17 mouse cellular contexts compared by ENCODE assay signal in the genomic region with DNA sequence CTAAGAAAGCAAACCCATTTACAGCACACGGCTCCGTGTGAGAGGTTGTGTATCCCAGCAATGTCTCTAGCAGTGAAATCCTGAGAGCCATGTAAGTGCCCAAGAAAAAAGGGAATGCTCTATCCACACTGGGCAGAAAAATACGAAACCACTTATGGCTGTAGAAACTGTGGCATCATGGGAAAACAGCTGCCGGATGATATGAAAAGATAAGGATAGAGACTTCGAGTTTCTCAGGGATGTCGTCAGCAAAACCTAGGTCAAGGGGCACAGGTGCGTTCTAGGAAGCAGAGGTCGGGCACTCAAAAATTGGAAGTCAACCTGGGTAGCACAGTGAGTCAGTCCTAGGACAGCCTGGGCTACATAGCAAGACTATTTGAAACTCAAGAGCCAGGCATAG. TPM values are rescaled to one million over a fixed set of nuclear protein-coding genes. Genes with fewer than 3 reads are reported as not detected.
A peak's percentile ranks its signal among the peaks of the same experiment; 100 is the strongest.
DNase-seq lines count a peak whose midpoint lies in the region; ATAC-seq and TF ChIP-seq lines count a peak whose summit lies in the region.
"Had no signal": no experiment of that assay in that cellular context is flagged by ENCODE, and none has a peak within 500 bp of the region (broad histone marks: within the 10 kb centered on the region; RNA-seq: fewer than 3 reads in every experiment).

No protein-coding gene starts in this region.

- peaks cover 39% of the 10 kb centered on the region for H3K4me1 ChIP-seq in heart, postnatal 0 days (ENCODE audit: control insufficient read depth, insufficient read depth)
- H3K4me1 ChIP-seq in brown adipose tissue, adult 24 weeks (ENCODE audit: control insufficient read depth, insufficient read depth, insufficient read length, low read length) = no peaks in the 10 kb centered on the region
- peaks cover 19% of the 10 kb centered on the region for H3K4me1 ChIP-seq in embryonic fibroblast, embryonic 13.5 days (ENCODE audit: control insufficient read depth, insufficient read depth, low read length)
- peaks cover 67% of the 10 kb centered on the region for H3K4me1 ChIP-seq in liver, embryonic 15.5 days (replicated peaks)

- H3K9me3 ChIP-seq in heart, postnatal 0 days (replicated peaks; ENCODE audit: control insufficient read depth, low read length) = no peaks in the 10 kb centered on the region
- H3K9me3 ChIP-seq in liver, embryonic 15.5 days (replicated peaks) = no peaks in the 10 kb centered on the region
- H3K9me3 ChIP-seq: forebrain, embryonic 15.5 days; midbrain, embryonic 10.5 days had no signal

- no peaks in the 10 kb centered on the region for H3K36me3 ChIP-seq in heart, postnatal 0 days (replicated peaks; ENCODE audit: control insufficient read depth, insufficient read depth, low read length)
- peaks cover 2% of the 10 kb centered on the region; the same call in 1 of the 2 replicates for H3K36me3 ChIP-seq in liver, embryonic 15.5 days (replicated peaks)
- H3K36me3 ChIP-seq: forebrain, embryonic 15.5 days; midbrain, embryonic 10.5 days had no signal

- no peak for TF ChIP-seq EP300 in heart, postnatal 0 days (IDR thresholded peaks at IDR 0.05; ENCODE audit: low read depth)

- no peak for ATAC-seq in heart, postnatal 0 days (ENCODE audit: insufficient read depth, low read depth)
- ATAC-seq in liver, embryonic 15.5 days (ENCODE audit: insufficient read depth) = no peak
- no peak for ATAC-seq in activated CD4-positive, CD25-positive, alpha-beta regulatory T cell, adult 4 months
- ATAC-seq: forebrain, embryonic 15.5 days had no signal

- no peaks in the 10 kb centered on the region for H3K27me3 ChIP-seq in heart, postnatal 0 days (ENCODE audit: control insufficient read depth, insufficient read depth, low read length)
- peaks cover 12% of the 10 kb centered on the region for H3K27me3 ChIP-seq in liver, embryonic 15.5 days
- H3K27me3 ChIP-seq: forebrain, embryonic 15.5 days had no signal

- no peak overlapping the region; the same call in 1 of the 2 replicates for H3K9ac ChIP-seq in heart, postnatal 0 days (replicated peaks; ENCODE audit: low read depth, low read length)
- H3K9ac ChIP-seq in liver, embryonic 15.5 days = no peak overlapping the region
- H3K9ac ChIP-seq: forebrain, embryonic 15.5 days; hindbrain, embryonic 14.5 days had no signal

- TF ChIP-seq CTCF in heart, postnatal 0 days (IDR thresholded peaks at IDR 0.05; ENCODE audit: low read depth) = no peak
- TF ChIP-seq CTCF in embryonic fibroblast, embryonic 13.5 days (IDR thresholded peaks at IDR 0.05; ENCODE audit: borderline replicate concordance, insufficient read depth, low read length) = no peak

- intact Hi-C loops in heart, postnatal 36 days (cut with DNase I) = loop anchor here (5.0 kb wide), 1 partner anchor 132 kb away; no protein-coding TSS in a partner anchor

- no peak overlapping the region for H3K4me3 ChIP-seq in heart, postnatal 0 days (ENCODE audit: low read depth, low read length)
- H3K4me3 ChIP-seq in brown adipose tissue, adult 24 weeks (ENCODE audit: insufficient read depth, low read depth, low read length) = no peak overlapping the region
- H3K4me3 ChIP-seq in embryonic fibroblast, embryonic 13.5 days (ENCODE audit: insufficient read depth, low read length) = no peak overlapping the region
- no peak overlapping the region for H3K4me3 ChIP-seq in liver, embryonic 15.5 days (replicated peaks)
- H3K4me3 ChIP-seq: forebrain, embryonic 15.5 days; midbrain, embryonic 10.5 days had no signal

- peak overlapping the region; percentile 78; the same call in 1 of the 2 replicates for H3K4me2 ChIP-seq in heart, postnatal 0 days (ENCODE audit: low read depth, low read length)
- H3K4me2 ChIP-seq in liver, embryonic 15.5 days = peak overlapping the region; percentile 84

- 61% methylated on average over 8 of the region's 8 CpGs for WGBS in heart, postnatal 0 days
- WGBS in liver, embryonic 15.5 days (ENCODE audit: insufficient replicate concordance) = 51% methylated on average over 8 of the region's 8 CpGs

- no peak for TF ChIP-seq POLR2A in embryonic fibroblast, embryonic 13.5 days (IDR thresholded peaks at IDR 0.05; ENCODE audit: low read depth, low read length)

- peak overlapping the region; percentile 92 for H3K27ac ChIP-seq in heart, postnatal 0 days (ENCODE audit: low read depth)
- H3K27ac ChIP-seq in brown adipose tissue, adult 24 weeks (replicated peaks; ENCODE audit: low read depth, low read length) = peak overlapping the region; percentile 92
- H3K27ac ChIP-seq in embryonic fibroblast, embryonic 13.5 days (ENCODE audit: insufficient read depth, low read length) = peak overlapping the region; percentile 49; the same call in 1 of the 2 replicates
- peak overlapping the region; percentile 100 for H3K27ac ChIP-seq in liver, embryonic 15.5 days (replicated peaks)
- H3K27ac ChIP-seq: forebrain, embryonic 15.5 days; hindbrain, embryonic 14.5 days; midbrain, embryonic 10.5 days had no signal

- DNase-seq in heart, postnatal 0 days (ENCODE audit: low spot score) = no peak
- DNase-seq in heart, postnatal 36 days = no peak
- DNase-seq in left cerebral cortex, adult 9 months (ENCODE audit: low spot score in 2 of 2) = no peak
- DNase-seq: cerebellum, adult 11 months; gastrocnemius, postnatal 25 days; thymus, postnatal 36 days had no signal

RNA-seq across cellular contexts. Expression of gene Ormdl3, which starts 2.1 kb away (rescaled TPM):
- 36.1 and 44.8 TPM in 2 replicates for total RNA-seq in heart, postnatal 0 days (2014; rRNA removed; ENCODE audit: low replicate concordance)
- polyA plus RNA-seq in heart, postnatal 0 days (2015; fragmentation: Nextera tagmentation; extraction: Ambion mirVana) = 49.4 and 50.2 TPM in 2 replicates
- total RNA-seq in heart, postnatal 36 days (2021) = 10 to 100 TPM; 39.3 to 40.4 TPM
- polyA plus RNA-seq in brown adipose tissue, adult 24 weeks (2012; ENCODE audit: insufficient read depth, insufficient read length, missing spikeins) = 276 and 329 TPM in 2 replicates
- 47.7 and 51.9 TPM in 2 replicates for polyA plus RNA-seq in embryonic fibroblast, embryonic 13.5 days (2011; ENCODE audit: insufficient read length, low read depth, missing spikeins)
- 40.6 and 45.4 TPM in 2 replicates for polyA plus RNA-seq in liver, embryonic 15.5 days (2015; fragmentation: Nextera tagmentation; extraction: Ambion mirVana)
- 10 to 100 TPM; 15.8 to 37.6 TPM for polyA plus RNA-seq in activated CD4-positive, CD25-positive, alpha-beta regulatory T cell, adult 4 months (2017; shearing (Covaris generic))

RNA-seq across cellular contexts. Expression of gene Lrrc3c, which starts 8.8 kb away (rescaled TPM):
- not detected in 2 replicates for total RNA-seq in heart, postnatal 0 days (2014; rRNA removed; ENCODE audit: low replicate concordance)
- not detected in 2 replicates for polyA plus RNA-seq in heart, postnatal 0 days (2015; fragmentation: Nextera tagmentation; extraction: Ambion mirVana)
- not detected for total RNA-seq in heart, postnatal 36 days (2021)
- polyA plus RNA-seq in brown adipose tissue, adult 24 weeks (2012; ENCODE audit: insufficient read depth, insufficient read length, missing spikeins) = not detected in 2 replicates
- not detected in 2 replicates for polyA plus RNA-seq in embryonic fibroblast, embryonic 13.5 days (2011; ENCODE audit: insufficient read length, low read depth, missing spikeins)
- polyA plus RNA-seq in liver, embryonic 15.5 days (2015; fragmentation: Nextera tagmentation; extraction: Ambion mirVana) = not detected in 2 replicates
- not detected for polyA plus RNA-seq in activated CD4-positive, CD25-positive, alpha-beta regulatory T cell, adult 4 months (2017; shearing (Covaris generic))
- total RNA-seq: adrenal gland, postnatal 4 days; gastrocnemius, postnatal 25 days; layer of hippocampus, adult 18-20 months; left cerebral cortex, postnatal 10 days had no signal
- polyA plus RNA-seq: embryonic facial prominence, embryonic 14.5 days; forebrain, embryonic 15.5 days; hindbrain, embryonic 14.5 days; midbrain, embryonic 10.5 days had no signal

RNA-seq across cellular contexts. Expression of gene Gm12355, which starts 36.2 kb away (rescaled TPM):
- total RNA-seq in heart, postnatal 0 days (2014; rRNA removed; ENCODE audit: low replicate concordance) = 0.15 and 0.19 TPM in 2 replicates
- 0.23 and 0.26 TPM in 2 replicates for polyA plus RNA-seq in heart, postnatal 0 days (2015; fragmentation: Nextera tagmentation; extraction: Ambion mirVana)
- total RNA-seq in heart, postnatal 36 days (2021) = 1 to 10 TPM; 5.4 to 6.4 TPM
- 5.2 and 8.8 TPM in 2 replicates for polyA plus RNA-seq in brown adipose tissue, adult 24 weeks (2012; ENCODE audit: insufficient read depth, insufficient read length, missing spikeins)
- 7.2 and 8.9 TPM in 2 replicates for polyA plus RNA-seq in embryonic fibroblast, embryonic 13.5 days (2011; ENCODE audit: insufficient read length, low read depth, missing spikeins)
- 0.38 and 0.44 TPM in 2 replicates for polyA plus RNA-seq in liver, embryonic 15.5 days (2015; fragmentation: Nextera tagmentation; extraction: Ambion mirVana)
- 1 to 10 TPM; 2.2 to 10.0 TPM for polyA plus RNA-seq in activated CD4-positive, CD25-positive, alpha-beta regulatory T cell, adult 4 months (2017; shearing (Covaris generic))

RNA-seq across cellular contexts. Expression of gene Gsdma3, which starts 36.9 kb away (rescaled TPM):
- total RNA-seq in heart, postnatal 0 days (2014; rRNA removed; ENCODE audit: low replicate concordance) = not detected in 2 replicates
- polyA plus RNA-seq in heart, postnatal 0 days (2015; fragmentation: Nextera tagmentation; extraction: Ambion mirVana) = not detected in 2 replicates
- 1 to 10 TPM; 3.0 to 3.3 TPM for total RNA-seq in heart, postnatal 36 days (2021)
- polyA plus RNA-seq in brown adipose tissue, adult 24 weeks (2012; ENCODE audit: insufficient read depth, insufficient read length, missing spikeins) = not detected in 2 replicates
- polyA plus RNA-seq in embryonic fibroblast, embryonic 13.5 days (2011; ENCODE audit: insufficient read length, low read depth, missing spikeins) = not detected in 2 replicates
- not detected in 2 replicates for polyA plus RNA-seq in liver, embryonic 15.5 days (2015; fragmentation: Nextera tagmentation; extraction: Ambion mirVana)
- polyA plus RNA-seq in activated CD4-positive, CD25-positive, alpha-beta regulatory T cell, adult 4 months (2017; shearing (Covaris generic)) = not detected
- total RNA-seq: layer of hippocampus, adult 18-20 months had no signal
- polyA plus RNA-seq: embryonic facial prominence, embryonic 14.5 days; forebrain, embryonic 15.5 days; hindbrain, embryonic 14.5 days; midbrain, embryonic 10.5 days had no signal

RNA-seq across cellular contexts. Expression of gene Zpbp2, which starts 38.4 kb away (rescaled TPM):
- total RNA-seq in heart, postnatal 0 days (2014; rRNA removed; ENCODE audit: low replicate concordance) = not detected in 2 replicates
- polyA plus RNA-seq in heart, postnatal 0 days (2015; fragmentation: Nextera tagmentation; extraction: Ambion mirVana) = 0.14 and 0.23 TPM in 2 replicates
- not detected for total RNA-seq in heart, postnatal 36 days (2021)
- polyA plus RNA-seq in brown adipose tissue, adult 24 weeks (2012; ENCODE audit: insufficient read depth, insufficient read length, missing spikeins) = 2.2 and 2.3 TPM in 2 replicates
- polyA plus RNA-seq in embryonic fibroblast, embryonic 13.5 days (2011; ENCODE audit: insufficient read length, low read depth, missing spikeins) = not detected in 2 replicates
- polyA plus RNA-seq in liver, embryonic 15.5 days (2015; fragmentation: Nextera tagmentation; extraction: Ambion mirVana) = 0.62 and 0.79 TPM in 2 replicates
- 1 to 10 TPM; 4.2 to 7.1 TPM for polyA plus RNA-seq in activated CD4-positive, CD25-positive, alpha-beta regulatory T cell, adult 4 months (2017; shearing (Covaris generic))
- total RNA-seq: gastrocnemius, postnatal 25 days; layer of hippocampus, adult 18-20 months; left cerebral cortex, postnatal 10 days had no signal
- polyA plus RNA-seq: embryonic facial prominence, embryonic 14.5 days; hindbrain, embryonic 14.5 days had no signal

Comparison
In these comparisons a context has a peak if more than half of its experiments do, and no peak if none do; other contexts are left out.
1. H3K27ac ChIP-seq: peak in every context shown above with its lines; median percentile 100 in liver, embryonic 15.5 days; 92 in heart, postnatal 0 days; 92 in brown adipose tissue, adult 24 weeks; 49 in embryonic fibroblast, embryonic 13.5 days.